Mouse (Mus musculus) heart, adult 18-20 months (tissue): ENCODE results near the gene Garnl3. TPM values are rescaled to one million over a fixed set of nuclear protein-coding genes. Genes with fewer than 3 reads are reported as not detected.
"Not testable (repeated sequence)": the region's sequence is repeated elsewhere in the genome, so short reads cannot be mapped to it uniquely, and the experiment has no call there.

Experiments used
- DNase-seq, 2 experiments: peaks; one replicate each; pipeline ENCODE4 v3.0.0; 2021 to 2022; ENCODE audit warnings: mixed read lengths in 1 of 2
- total RNA-seq, 2 experiments: library from RNA; stranded (reverse); gene quantifications; 2 replicates each; pipeline ENCODE4 v1.2.3; 2021

Gene Garnl3
- total RNA-seq, 2 experiments from 2014 or later: 2.2 to 2.6 TPM

DNA sequence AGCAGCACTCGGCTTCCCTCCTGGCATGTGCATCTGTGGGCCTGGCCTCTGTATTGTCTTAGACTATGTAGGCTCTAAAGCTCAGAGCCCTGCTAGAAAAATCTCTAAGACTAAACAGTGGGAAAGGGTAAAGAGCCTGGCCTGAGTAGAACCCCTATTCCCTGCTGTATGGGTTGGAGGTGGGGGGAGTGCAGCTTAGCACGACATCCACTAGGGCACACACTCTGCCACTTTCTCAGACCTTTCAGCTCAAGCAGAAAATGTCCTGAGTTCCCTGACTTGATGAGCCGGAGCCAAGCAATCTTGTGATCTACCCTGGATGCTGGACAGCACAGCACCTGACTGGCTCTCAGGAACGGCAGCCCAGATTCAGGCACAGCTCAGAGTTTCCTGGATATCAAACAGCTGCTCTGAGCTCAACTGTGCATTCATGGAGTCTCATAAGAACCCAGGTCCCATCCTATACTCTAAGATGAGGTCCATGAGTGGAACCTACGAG, 24.9 kb upstream of the Garnl3 start:
- DNase-seq: peak; percentile 51 to 73

DNA sequence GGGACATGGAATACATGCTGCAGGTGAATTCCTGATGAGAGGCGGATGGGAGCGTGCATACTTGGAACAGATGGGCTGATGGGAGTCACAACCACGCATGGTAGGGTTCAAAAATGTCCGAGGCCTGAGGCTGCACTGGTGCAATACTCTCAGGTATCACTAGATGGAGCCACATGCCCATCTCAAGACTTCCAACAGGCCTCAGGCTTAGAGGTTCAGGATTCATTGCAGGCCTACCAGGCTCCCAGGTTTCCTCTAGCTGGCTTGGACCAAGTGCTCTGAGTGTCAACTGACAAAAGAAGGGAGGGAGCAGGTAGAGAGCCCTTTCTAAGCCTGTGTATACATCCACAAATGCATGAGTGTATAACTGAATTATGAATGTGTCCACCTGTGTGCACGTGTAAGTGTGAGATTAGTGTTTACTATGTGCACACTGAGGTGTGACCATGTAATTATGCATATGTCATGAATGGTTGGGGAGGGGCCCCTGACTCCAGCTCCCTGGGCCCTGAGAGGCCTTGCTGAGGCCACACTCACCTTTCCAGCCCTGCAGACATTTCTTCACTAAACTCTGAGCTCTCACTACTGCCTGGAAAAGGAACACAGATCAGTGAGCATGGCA, 23.4 kb upstream of the Garnl3 start:
- peak; percentile 71 to 90 for DNase-seq

DNA sequence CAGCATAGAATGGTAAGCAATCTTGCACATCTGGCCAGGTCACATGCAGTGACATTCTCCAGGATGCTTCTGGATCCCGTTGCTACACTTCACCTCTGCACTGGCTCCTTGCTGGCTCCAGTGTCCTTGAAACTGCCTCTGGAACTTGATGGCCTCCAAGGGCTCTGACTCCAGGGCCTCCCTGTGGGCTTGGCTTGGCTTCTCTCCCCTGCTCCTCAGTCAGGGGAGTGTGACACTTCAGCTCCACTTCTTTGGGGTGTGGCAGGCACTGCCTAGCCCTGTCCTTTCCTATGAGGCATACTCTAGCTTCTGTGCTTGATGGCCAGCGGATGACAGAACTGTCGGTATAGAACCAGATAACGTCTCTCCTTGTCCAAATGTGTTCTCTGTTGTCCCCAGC, 15.5 kb upstream of the Garnl3 start:
- no peak for DNase-seq

DNA sequence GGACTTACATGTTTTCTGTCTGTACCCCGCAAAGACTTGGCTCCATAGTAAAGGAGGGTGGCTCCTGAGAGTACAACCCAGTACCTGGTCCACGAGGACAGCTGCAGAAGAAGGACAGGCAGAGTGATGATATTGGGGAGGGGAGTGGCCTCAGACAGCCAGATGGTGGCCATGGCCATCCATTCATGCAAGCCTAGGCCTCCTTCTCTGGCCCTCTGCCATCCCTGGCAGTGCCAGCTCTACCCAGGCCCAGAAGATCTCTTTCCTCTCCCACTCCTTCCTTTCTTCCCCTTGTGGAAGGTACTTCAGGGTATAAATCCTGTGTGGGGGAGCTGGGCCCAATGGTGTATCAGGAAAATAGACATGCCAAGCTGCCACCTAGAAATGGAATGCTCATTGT, 11.8 kb upstream of the Garnl3 start:
- no peak for DNase-seq

DNA sequence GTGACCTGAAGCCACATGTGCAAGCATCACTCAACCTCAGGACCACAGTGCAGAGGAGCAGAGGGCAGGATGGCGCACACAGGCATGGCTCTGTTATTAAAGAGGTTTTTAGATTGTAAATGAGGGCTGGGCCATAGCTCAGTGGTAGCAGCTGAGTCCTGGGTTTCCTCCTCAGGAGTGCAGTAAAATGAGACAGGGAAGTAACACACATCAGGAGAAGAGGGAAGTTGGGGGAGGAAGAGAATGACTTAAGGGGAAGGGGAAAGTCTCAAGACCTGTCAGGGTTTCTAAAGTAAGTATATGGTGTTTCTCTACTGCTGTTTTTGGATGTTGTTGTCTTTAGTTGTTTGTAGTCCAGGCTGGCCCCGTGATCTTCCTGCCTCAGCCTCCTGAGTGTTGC, 7.0 kb upstream of the Garnl3 start:
- no peak for DNase-seq

DNA sequence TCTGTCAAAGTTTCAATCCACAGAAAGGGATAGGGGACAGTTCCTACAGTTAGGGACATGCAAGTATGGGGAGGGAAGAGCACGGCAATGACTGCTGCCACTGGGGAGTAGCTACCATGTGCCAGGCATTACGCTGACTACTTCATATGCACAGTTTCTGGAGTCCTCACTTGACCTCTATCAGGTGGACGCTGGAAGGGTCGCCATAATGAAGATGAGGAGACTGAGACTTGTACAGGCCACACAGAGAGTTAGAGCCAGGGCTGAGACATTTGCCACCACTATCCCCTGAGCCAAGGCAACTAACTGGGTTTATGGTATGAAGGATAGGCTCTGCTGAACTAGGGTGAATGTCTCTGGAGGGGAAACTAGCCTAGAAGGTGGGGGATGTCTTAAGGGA, 6.3 kb upstream of the Garnl3 start:
- DNase-seq: no peak

DNA sequence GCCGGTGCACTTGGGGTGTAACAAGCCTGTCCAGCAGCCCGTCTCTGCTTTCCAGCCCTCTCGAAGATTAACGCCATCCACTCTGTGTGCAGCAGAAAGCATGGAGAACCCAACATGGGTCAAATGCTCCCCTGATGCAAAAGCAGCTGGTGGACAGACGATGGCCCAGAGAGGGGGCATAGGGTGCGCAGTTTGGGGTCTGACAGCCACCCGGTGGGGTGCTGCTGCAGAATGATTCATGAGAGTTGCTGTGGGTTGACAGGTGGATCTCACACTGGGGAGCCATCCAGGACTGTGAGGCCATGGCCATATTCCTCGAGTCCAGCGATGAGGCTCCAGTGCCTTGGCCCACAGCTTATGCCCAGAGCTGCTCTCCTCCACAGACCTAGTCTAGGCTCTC, 5.8 kb upstream of the Garnl3 start:
- DNase-seq: no peak

DNA sequence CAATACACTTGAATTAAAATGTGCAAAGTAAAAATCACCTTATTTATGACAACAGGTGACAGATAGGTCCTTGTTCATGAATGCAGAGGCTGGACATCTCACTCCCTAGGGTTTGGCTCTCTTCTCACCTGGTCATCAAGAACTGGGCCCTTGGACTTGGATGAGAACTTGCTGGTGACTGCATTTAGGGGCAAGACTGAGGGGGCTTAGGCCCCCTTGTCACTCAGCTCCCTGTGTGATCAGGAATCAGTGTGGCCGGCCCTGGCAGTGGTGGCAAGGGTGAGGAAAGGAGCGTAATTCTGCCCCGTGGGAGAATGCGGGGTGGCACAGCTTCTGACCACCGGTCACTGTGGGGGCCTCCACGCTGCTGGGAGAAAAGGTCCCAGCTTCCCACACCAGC, 4.9 kb upstream of the Garnl3 start:
- no peak for DNase-seq

DNA sequence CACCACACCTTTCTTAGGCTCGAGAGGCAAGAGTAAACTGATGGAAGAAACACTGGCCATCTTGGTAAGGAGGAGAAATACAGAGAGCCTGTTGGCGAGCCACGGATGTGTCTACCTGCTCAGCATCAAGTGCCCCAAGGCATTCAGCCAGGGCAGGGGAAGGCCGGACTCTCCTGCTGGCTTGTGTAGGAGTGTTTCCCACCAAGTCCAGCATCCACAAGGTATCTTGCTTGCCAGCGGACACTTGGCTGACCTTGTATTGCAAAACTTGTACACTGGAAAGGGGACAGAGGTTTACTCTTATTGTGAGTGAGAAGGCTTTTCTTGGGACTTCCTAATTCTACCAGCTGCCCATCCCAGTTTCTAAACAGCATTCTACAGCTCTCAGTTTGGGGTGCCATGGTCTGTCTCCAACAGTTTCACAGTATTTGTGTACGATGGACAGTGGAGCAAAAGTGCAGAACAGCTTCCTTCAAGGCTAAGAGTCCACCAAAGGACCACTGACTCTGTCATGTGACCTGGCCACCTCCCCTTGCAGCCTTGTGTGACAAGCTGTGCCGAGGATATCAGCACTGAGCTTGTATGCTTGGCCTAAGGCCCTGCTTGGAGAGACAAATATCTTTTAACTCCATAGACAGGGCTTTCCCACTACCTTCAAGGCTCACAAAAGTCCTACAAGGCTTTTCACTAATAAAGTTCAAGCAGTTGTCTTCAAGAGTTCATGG, 3.5 kb upstream of the Garnl3 start:
- peak; percentile 35 to 54 for DNase-seq

DNA sequence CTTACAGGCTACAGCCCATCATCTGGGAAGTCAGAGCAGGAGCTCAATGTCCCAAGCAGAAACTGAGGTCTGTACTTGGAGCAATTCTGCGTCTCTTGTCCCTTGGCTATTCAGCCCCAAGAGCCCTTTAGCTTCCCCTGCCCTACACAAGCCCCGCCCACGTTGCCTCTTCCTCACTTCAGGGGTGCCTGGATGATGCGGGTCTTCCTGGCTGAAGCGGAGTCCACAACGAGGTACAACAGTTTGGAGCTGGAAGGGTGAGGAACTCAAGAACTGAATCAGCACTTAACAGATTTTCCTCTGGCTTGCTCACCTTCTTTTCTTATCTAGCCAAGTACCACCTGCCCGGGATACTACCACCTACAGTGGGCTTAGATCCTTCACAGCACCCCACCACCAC, 852 bp upstream of the Garnl3 start:
- DNase-seq: peak in 1 of 2 experiments; percentile 10

DNA sequence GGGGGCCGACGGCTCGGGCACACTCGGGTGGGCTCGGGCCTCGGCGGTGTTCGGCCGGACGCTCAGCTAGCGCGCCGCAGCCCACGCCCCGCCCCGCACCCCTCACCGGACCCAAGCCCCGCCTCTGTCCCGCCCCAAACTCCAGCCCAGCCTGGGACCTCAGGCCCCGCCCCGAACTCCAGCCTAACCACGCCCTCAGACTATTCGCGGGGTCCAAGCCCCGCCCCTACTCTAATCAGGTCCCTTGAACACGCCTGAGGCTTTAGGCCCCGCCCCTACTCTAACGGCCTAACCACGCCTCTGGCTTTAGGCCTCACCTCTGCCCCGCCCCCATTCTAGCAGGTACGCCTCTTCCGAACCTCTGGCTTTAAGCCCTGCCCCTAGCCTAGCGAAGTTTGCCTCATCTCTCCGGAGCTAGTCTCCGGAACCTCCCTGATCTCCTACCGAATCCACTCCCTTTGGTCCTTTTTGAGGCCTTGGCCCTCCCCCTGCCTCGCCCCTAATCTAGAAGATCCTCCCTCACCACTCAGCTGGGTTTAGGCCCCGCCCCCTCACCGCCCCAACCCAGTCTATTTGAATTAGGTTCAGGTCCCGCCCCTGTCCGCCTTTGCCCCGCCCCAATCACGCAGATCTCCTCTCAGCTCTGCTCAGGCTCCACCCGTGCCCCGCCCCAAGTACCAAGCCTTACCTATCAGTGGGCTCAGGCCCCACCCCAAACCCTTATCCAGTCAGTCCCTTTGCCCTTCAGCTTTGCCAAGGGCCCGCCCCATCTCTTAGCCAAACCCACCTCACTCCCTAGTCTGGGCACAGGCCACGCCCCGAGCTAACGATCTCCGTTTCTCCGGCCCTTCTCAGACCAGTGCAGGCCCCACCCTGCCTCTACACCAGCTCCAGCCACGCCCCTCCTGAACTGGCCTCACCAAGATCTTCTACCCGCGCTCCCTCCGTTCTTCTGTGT, 649 bp downstream of the Garnl3 start:
- peak; percentile 98 for DNase-seq

DNA sequence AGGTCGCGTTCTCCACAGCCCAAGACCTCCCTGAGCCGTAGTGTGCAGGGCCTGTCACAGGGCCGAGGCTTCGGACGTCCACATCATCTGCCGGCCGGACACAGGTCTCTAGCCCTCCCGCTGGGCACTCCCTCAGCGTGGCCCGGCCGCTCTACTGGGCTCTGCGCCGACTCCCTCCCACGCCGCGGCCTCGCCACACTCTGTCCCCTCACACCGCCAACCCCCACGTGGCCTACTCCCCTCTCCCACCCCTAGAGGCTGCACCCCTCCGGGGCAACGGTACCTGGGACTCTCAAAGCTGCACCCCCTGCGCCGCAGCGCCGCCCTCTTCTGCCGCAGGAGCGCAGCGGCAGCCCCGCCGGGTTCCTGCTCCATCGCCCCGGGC, 1.3 kb downstream of the Garnl3 start:
- DNase-seq: no peak

DNA sequence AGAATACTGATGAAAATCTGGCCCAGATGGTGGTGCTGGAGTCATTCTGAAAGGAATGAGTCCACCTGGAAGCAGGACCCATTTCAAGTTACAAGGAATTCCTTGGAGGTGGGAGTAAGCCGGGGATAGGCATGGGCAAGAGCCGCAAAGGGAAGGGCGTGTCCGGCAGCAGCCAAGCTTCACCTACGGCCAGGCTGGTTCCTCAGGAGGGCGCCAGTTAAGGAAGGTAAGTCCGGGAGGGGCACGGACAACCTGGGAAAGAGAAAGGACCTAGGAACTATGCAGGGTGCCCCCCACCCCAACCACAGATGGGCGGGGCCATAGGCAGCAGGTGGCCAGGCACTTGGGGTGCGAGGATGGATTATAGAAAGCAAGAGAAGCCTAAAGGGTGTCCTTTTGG, 1.8 kb downstream of the Garnl3 start:
- DNase-seq: peak; percentile 10 to 27

DNA sequence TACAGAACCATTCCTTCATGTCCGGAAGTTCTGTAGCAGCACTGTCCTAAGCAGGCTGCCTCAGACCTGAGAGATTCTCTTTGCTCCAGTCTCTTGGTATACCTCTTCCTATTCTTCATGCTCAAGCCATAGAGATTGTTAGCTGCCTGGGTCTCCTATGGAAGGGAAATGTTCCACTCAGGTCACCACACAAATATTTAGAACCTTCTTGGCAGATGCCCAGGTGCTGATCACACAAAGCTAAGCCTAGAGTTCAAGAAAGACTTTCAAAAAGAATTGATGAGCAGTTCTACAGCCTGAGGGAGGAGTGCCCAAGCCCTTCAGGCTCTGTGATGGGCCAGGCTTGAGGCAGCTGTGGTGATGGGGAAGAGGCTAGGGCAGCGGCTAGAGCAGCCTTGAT, 2.4 kb downstream of the Garnl3 start:
- no peak for DNase-seq

DNA sequence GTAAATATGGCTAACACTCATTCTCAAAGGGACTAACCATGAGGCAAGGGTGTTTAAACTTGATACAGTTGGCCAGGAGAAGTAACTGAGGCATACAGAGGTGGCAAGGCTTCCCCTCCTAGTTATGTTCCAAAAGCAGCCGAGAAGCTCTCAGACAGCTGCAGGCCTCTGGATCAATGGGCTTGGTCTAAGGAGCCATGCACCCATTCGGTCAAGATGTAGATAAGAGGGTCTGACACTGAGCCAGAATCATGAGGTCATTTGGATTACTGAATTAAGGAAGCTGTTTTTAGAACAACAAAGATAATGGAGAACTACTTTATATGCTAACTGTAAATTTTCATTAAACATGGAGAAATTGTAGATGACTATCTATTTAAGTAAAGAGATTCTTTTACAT, 4.2 kb downstream of the Garnl3 start:
- DNase-seq: peak; percentile 10 to 40

DNA sequence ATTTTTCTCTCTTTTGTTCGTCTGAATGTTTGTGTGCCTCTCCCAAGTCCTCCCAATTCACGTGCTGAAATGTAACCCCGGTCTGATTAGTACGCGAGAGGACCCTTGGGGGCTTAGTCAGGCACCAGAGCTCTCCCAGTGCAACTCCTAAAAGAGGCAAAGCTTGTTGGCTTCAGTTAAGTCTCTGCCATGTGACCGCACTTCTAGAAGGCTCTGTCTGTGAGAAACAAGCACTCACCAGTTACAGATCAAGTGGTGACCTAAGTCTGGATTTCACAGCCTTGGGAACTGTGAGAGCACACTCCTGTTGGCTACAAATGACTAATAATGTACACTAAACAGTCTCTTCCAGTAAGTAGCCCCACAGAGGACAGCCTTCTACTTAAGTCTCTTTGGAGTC, 8.6 kb downstream of the Garnl3 start:
- peak in 1 of 2 experiments; percentile 17 for DNase-seq

DNA sequence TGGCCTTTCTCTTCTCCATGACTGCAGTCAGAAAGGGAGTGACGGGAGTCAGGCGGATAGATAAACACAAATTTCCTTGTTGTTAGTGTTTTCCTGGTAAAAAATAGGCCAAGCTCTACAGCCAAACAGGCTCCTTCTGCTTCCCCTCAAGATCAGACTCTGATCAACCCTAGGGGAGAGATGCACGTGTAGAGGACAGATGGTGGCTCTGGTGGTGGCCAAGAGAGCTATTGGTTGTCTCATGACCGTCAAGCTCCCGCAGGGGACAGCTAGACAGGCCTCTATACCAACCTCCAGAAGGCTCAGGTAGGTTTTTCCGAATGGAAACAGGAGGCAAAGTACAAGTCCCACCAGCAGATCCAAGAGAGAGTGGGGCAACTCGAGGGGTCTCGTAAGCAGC, 30.9 kb downstream of the Garnl3 start:
- no peak for DNase-seq

DNA sequence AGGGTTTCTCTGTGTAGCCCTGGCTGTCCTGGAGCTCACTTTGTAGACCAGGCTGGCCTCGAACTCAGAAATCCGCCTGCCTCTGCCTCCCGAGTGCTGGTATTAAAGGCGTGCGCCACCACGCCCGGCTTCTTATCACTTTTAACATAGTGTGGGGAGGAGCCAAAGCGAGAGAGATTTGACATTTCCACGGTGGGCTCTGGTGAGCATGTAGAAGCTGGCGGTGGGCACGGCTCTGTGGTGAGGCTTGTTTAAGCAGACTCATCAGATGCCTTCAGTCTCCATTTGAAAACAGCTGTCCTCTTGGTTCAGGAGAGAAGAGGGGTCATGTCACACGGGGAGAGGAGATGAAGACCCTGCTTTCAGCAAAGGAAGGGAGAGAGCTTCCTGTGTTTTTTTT, 34.1 kb downstream of the Garnl3 start:
- DNase-seq: not testable (repeated sequence)

DNA sequence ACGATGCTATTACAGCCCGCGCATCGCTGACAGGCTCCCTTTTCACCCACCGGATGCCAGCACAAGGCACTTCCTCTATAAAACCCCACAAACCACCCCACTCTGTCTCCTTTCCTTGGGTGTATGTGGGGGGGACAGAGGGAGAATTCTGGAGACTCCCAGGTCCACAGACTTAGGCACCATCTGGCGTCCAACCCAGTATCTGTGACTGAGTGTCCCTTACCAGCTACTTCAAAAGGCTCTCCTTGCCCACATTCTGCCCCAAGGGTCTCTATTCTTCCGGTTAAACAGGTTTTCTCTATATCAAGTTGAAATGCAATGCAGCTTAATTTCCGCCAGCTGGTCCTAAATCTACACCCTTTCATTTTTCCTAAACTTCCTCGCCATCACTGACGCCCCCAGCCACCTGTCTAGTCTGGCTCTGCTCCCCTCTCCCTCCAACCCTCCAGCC, 36.2 kb downstream of the Garnl3 start:
- DNase-seq: no peak

DNA sequence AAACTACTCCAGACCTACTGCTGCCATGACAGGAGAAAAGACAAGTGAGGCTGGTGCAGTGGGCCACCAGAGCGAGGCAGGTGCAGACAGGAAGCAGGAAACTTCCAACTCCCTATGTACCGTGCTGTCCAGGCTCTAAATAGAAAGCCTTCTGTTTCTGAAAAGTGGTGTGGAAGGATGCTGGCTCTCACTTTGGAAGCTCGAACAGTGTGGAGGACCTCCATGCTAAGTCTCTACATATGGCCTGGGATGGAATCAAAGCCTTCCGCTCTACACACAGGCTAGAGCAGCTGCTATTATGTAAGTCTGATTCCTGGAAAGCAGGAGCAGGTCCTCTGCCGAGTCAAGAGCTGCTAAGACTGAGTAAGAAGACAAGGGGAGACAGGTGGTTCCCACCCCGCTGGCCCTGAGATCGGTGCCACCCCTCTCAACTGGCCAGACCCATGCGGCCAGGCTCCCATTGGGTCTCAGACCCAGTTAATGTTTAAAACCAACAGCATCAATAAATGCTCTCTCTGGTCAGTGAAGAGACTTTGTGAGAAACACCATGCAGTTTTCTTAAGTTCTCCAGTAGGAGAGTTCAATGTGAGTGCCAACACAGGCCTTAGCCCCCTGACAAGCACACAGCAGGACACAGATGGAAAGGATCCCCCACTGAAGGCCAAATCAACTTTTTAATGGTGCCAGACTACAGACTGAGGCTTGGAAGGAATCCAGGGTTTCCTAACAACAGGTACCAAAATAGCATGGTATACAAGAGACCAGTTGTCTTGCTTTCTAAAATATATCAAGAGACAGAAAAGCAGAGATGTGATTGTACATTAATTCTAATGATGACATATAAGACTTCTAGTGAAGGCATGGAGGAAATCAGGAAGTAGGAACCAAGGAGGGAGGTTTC, 40.6 kb downstream of the Garnl3 start:
- DNase-seq: peak in 1 of 2 experiments; percentile 7

DNA sequence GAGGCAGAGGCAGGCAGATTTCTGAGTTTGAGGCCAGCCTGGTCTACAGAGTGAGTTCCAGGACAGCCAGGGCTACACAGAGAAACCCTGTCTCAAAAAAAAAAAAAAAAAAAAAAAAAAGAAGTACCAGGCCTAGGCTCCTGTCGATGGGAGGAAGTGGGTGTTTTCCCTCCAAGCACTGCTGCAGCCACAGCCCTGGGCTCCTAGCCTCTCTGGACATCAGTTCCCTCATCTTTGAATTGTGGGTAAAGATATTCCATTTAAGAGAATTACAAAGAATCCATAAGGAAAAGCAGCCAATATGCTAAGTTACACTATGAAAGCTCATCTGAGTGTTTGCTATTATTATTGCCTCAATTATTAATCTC, 41.4 kb downstream of the Garnl3 start:
- DNase-seq: not testable (repeated sequence)
